Mouse (Mus musculus) forebrain, embryonic 12.5 days (tissue): ENCODE results near the gene Sh3rf3. TPM values are rescaled to one million over a fixed set of nuclear protein-coding genes. Genes with fewer than 3 reads are reported as not detected.
"Not testable (repeated sequence)": the region's sequence is repeated elsewhere in the genome, so short reads cannot be mapped to it uniquely, and the experiment has no call there.

ENCODE experiments used
- ATAC-seq: fragments of 200-750 bp; cut with Nextera tagmentation; 2 replicates; pipeline ENCODE4 v1.8.0; 2017; ENCODE audit warnings: moderate TSS enrichment; ENCODE audit not compliant: low FRiP score
- H3K27ac ChIP-seq: fragments of 300-500 bp; sonication (generic); 2 replicates; pipeline ENCODE4 v1.5.1; 2016; ENCODE audit warnings: mild to moderate bottlenecking
- H3K27me3 ChIP-seq: fragments of 300-500 bp; sonication (generic); 2 replicates; pipeline ENCODE4 v1.6.1; 2016; ENCODE audit warnings: mild to moderate bottlenecking
- H3K36me3 ChIP-seq: fragments of 300-500 bp; sonication (generic); replicated peaks from 2 replicates; pipeline ENCODE4 v1.6.1; 2016; ENCODE audit warnings: mild to moderate bottlenecking
- H3K4me1 ChIP-seq: fragments of 300-500 bp; sonication (generic); 2 replicates; pipeline ENCODE4 v1.6.1; 2016
- H3K4me2 ChIP-seq: fragments of 300-500 bp; sonication (generic); 2 replicates; pipeline ENCODE4 v1.6.1; 2016; ENCODE audit warnings: mild to moderate bottlenecking, moderate library complexity
- H3K4me3 ChIP-seq: fragments of 300-500 bp; sonication (generic); replicated peaks from 2 replicates; pipeline ENCODE4 v1.5.1; 2016; ENCODE audit warnings: mild to moderate bottlenecking
- H3K9ac ChIP-seq: fragments of 300-500 bp; sonication (generic); 2 replicates; pipeline ENCODE4 v1.6.1; 2016; ENCODE audit warnings: mild to moderate bottlenecking
- H3K9me3 ChIP-seq: fragments of 300-500 bp; sonication (generic); 2 replicates; pipeline ENCODE4 v1.6.1; 2016
- WGBS: fragments of 180-500 bp; shearing (Covaris S2); methylation state at CpG from one replicate; pipeline ENCODE4 v1.1.7; 2016; 5-methylcytosine and 5-hydroxymethylcytosine counted together
- polyA plus RNA-seq: library from polyadenylated mRNA; unstranded; fragments of >200 nt; fragmentation: Nextera tagmentation; extraction: Ambion mirVana; gene quantifications from 2 replicates; pipeline ENCODE4 v1.2.1, GENCODE M21; 2016

Gene Sh3rf3
- polyA plus RNA-seq, 1 experiment from 2014 or later = 3.1 TPM

- Histone ChIP-seq H3K36me3 (no peaks in the 10 kb centered on the region), H3K27me3 (no peaks in the 10 kb centered on the region), H3K4me2 (no peak overlapping the region), H3K4me3 (no peak overlapping the region), H3K9ac (no peak overlapping the region), H3K4me1 (no peaks in the 10 kb centered on the region), H3K27ac (no peak overlapping the region), H3K9me3 (peaks cover 14% of the 10 kb centered on the region)
- no peak for ATAC-seq
- 84% methylated on average over 4 of the region's 4 CpGs for WGBS
Measured at GRCm38 (mm10) chr10:59050434-59050833, 237.3 kb downstream of the Sh3rf3 start.

- H3K27ac ChIP-seq = no peak overlapping the region
- H3K9ac ChIP-seq = no peak overlapping the region
- H3K36me3 ChIP-seq = no peaks in the 10 kb centered on the region
- H3K9me3 ChIP-seq = no peaks in the 10 kb centered on the region
- no peak overlapping the region for H3K4me3 ChIP-seq
- H3K27me3 ChIP-seq = no peaks in the 10 kb centered on the region
- 46% methylated on average over 6 of the region's 6 CpGs for WGBS
- no peak for ATAC-seq
- H3K4me1 ChIP-seq = 0 out of 2 replicates have a peak, but pooled peaks cover 2% of the 10 kb centered on the region
- no peak overlapping the region for H3K4me2 ChIP-seq
Measured at GRCm38 (mm10) chr10:59056294-59056693, 243.1 kb downstream of the Sh3rf3 start.

GRCm38 (mm10) chr10:59066804-59067203 lies 253.6 kb downstream of the Sh3rf3 start:
- no peak overlapping the region for H3K9ac ChIP-seq
- H3K4me1 ChIP-seq = peaks cover 3% of the 10 kb centered on the region; the same call in 1 of the 2 replicates
- 83% methylated on average over 6 of the region's 6 CpGs for WGBS
- no peaks in the 10 kb centered on the region for H3K9me3 ChIP-seq
- H3K4me2 ChIP-seq = no peak overlapping the region
- H3K27ac ChIP-seq = no peak overlapping the region
- H3K27me3 ChIP-seq = no peaks in the 10 kb centered on the region
- ATAC-seq = no peak
- H3K36me3 ChIP-seq = no peaks in the 10 kb centered on the region
- H3K4me3 ChIP-seq = no peak overlapping the region

- peaks cover 12% of the 10 kb centered on the region; the same call in 1 of the 2 replicates for H3K4me1 ChIP-seq
- 84% methylated on average over 4 of the region's 4 CpGs for WGBS
- no peak overlapping the region for H3K27ac ChIP-seq
- no peak overlapping the region for H3K4me3 ChIP-seq
- H3K9ac ChIP-seq = no peak overlapping the region
- no peak overlapping the region for H3K4me2 ChIP-seq
- no peaks in the 10 kb centered on the region for H3K27me3 ChIP-seq
- H3K9me3 ChIP-seq = no peaks in the 10 kb centered on the region
- no peak for ATAC-seq
- no peaks in the 10 kb centered on the region for H3K36me3 ChIP-seq
Measured at GRCm38 (mm10) chr10:59072827-59073226, 259.7 kb downstream of the Sh3rf3 start.

GRCm38 (mm10) chr10:59076681-59077080 lies 263.5 kb downstream of the Sh3rf3 start:
- Histone ChIP-seq H3K9me3 (no peaks in the 10 kb centered on the region), H3K27me3 (no peaks in the 10 kb centered on the region), H3K36me3 (no peaks in the 10 kb centered on the region), H3K9ac (no peak overlapping the region), H3K27ac (no peak overlapping the region), H3K4me1 (peaks cover 15% of the 10 kb centered on the region; the same call in 1 of the 2 replicates), H3K4me2 (no peak overlapping the region), H3K4me3 (no peak overlapping the region)
- ATAC-seq = no peak
- WGBS = 95% methylated on average over 10 of the region's 10 CpGs

- peaks cover 6% of the 10 kb centered on the region; the same call in 1 of the 2 replicates for H3K4me1 ChIP-seq
- H3K9me3 ChIP-seq = no peaks in the 10 kb centered on the region
- no peak overlapping the region for H3K4me3 ChIP-seq
- H3K27me3 ChIP-seq = no peaks in the 10 kb centered on the region
- WGBS = 75% methylated on average over 10 of the region's 10 CpGs
- no peak overlapping the region for H3K4me2 ChIP-seq
- no peak overlapping the region for H3K27ac ChIP-seq
- no peak for ATAC-seq
- H3K36me3 ChIP-seq = no peaks in the 10 kb centered on the region
- H3K9ac ChIP-seq = no peak overlapping the region
Measured at GRCm38 (mm10) chr10:59077909-59078308, 264.8 kb downstream of the Sh3rf3 start.

- WGBS = 97% methylated on average over 5 of the region's 5 CpGs
- no peak overlapping the region for H3K4me2 ChIP-seq
Measured at GRCm38 (mm10) chr10:59085604-59086003, 272.4 kb downstream of the Sh3rf3 start.

GRCm38 (mm10) chr10:59086578-59086977 lies 273.4 kb downstream of the Sh3rf3 start:
- no peak overlapping the region for H3K9ac ChIP-seq
- peaks cover 25% of the 10 kb centered on the region for H3K4me1 ChIP-seq
- H3K4me2 ChIP-seq = no peak overlapping the region
- H3K27me3 ChIP-seq = no peaks in the 10 kb centered on the region; the same call in 1 of the 2 replicates
- WGBS = 90% methylated on average over 5 of the region's 5 CpGs
- no peak overlapping the region for H3K4me3 ChIP-seq
- no peak overlapping the region for H3K27ac ChIP-seq
- ATAC-seq = no peak
- H3K36me3 ChIP-seq = no peaks in the 10 kb centered on the region
- no peaks in the 10 kb centered on the region for H3K9me3 ChIP-seq

More at GRCm38 (mm10) chr10:59085604-59086003, 272.4 kb downstream of the Sh3rf3 start:
- H3K36me3 ChIP-seq = no peaks in the 10 kb centered on the region
- ATAC-seq = no peak
- H3K27ac ChIP-seq = no peak overlapping the region
- H3K4me3 ChIP-seq = no peak overlapping the region
- H3K27me3 ChIP-seq = no peaks in the 10 kb centered on the region; the same call in 1 of the 2 replicates
- no peak overlapping the region for H3K9ac ChIP-seq
- H3K9me3 ChIP-seq = no peaks in the 10 kb centered on the region
- peaks cover 16% of the 10 kb centered on the region for H3K4me1 ChIP-seq

GRCm38 (mm10) chr10:59089861-59090621 lies 276.9 kb downstream of the Sh3rf3 start:
- peak overlapping the region; percentile 31 for H3K4me2 ChIP-seq
- H3K4me1 ChIP-seq = peaks cover 52% of the 10 kb centered on the region
- peak; percentile 95 for ATAC-seq
- H3K9ac ChIP-seq = no peak overlapping the region
- H3K4me3 ChIP-seq = no peak overlapping the region
- 49% methylated on average over 14 of the region's 14 CpGs for WGBS
- peaks cover 3% of the 10 kb centered on the region; the same call in 1 of the 2 replicates for H3K27me3 ChIP-seq
- H3K36me3 ChIP-seq = no peaks in the 10 kb centered on the region
- H3K9me3 ChIP-seq = no peaks in the 10 kb centered on the region
- peak overlapping the region; percentile 93 for H3K27ac ChIP-seq

- Histone ChIP-seq H3K9ac (0 out of 2 replicates have a peak overlapping the region, but pooled peaks have one; percentile 38), H3K36me3 (no peaks in the 10 kb centered on the region), H3K4me3 (no peak overlapping the region), H3K9me3 (no peaks in the 10 kb centered on the region), H3K4me1 (peaks cover 52% of the 10 kb centered on the region), H3K4me2 (peak overlapping the region; percentile 31), H3K27ac (peak overlapping the region; percentile 93), H3K27me3 (peaks cover 3% of the 10 kb centered on the region; the same call in 1 of the 2 replicates)
- WGBS = 17% methylated on average over 7 of the region's 7 CpGs
- ATAC-seq = peak; percentile 85
Measured at GRCm38 (mm10) chr10:59090622-59090971, 277.4 kb downstream of the Sh3rf3 start.

GRCm38 (mm10) chr10:59091556-59091955 lies 278.4 kb downstream of the Sh3rf3 start:
- ATAC-seq = no peak
- Histone ChIP-seq H3K27me3 (peaks cover 3% of the 10 kb centered on the region; the same call in 1 of the 2 replicates), H3K9ac (no peak overlapping the region), H3K9me3 (no peaks in the 10 kb centered on the region), H3K4me3 (no peak overlapping the region), H3K4me2 (no peak overlapping the region), H3K4me1 (peaks cover 52% of the 10 kb centered on the region), H3K27ac (peak overlapping the region; percentile 93), H3K36me3 (no peaks in the 10 kb centered on the region)
- 83% methylated on average over 8 of the region's 8 CpGs for WGBS

- Histone ChIP-seq H3K27ac (0 out of 2 replicates have a peak overlapping the region, but pooled peaks have one; percentile 15), H3K9ac (no peak overlapping the region), H3K4me2 (no peak overlapping the region), H3K4me1 (peaks cover 52% of the 10 kb centered on the region), H3K36me3 (no peaks in the 10 kb centered on the region), H3K27me3 (peaks cover 3% of the 10 kb centered on the region; the same call in 1 of the 2 replicates), H3K9me3 (no peaks in the 10 kb centered on the region), H3K4me3 (no peak overlapping the region)
- ATAC-seq = no peak
- 86% methylated on average over 7 of the region's 7 CpGs for WGBS
Measured at GRCm38 (mm10) chr10:59091988-59092387, 278.8 kb downstream of the Sh3rf3 start.

GRCm38 (mm10) chr10:59103076-59103475 lies 289.9 kb downstream of the Sh3rf3 start:
- not testable (repeated sequence) for H3K4me3 ChIP-seq, H3K9ac ChIP-seq, H3K9me3 ChIP-seq, H3K27ac ChIP-seq, H3K36me3 ChIP-seq, ATAC-seq, H3K27me3 ChIP-seq, H3K4me2 ChIP-seq, H3K4me1 ChIP-seq
- WGBS = 89% methylated on average over 5 of the region's 5 CpGs
